Mouse (Mus musculus) adrenal gland, postnatal 25 days (tissue): ENCODE results near the gene Mettl9. TPM values are rescaled to one million over a fixed set of nuclear protein-coding genes. Genes with fewer than 3 reads are reported as not detected.

ENCODE experiments used
- DNase-seq: peaks from one replicate; pipeline ENCODE4 v3.0.0; 2021; ENCODE audit warnings: mixed read lengths
- total RNA-seq: library from RNA; stranded (reverse); gene quantifications from 2 replicates; pipeline ENCODE4 v1.2.3, GENCODE M21; 2021

Mettl9 gene
- total RNA-seq, 1 experiment from 2014 or later: 130 TPM

- DNase-seq: no peak
Measured at GRCm38 (mm10) chr7:121107851-121108250, 73.6 kb downstream of the Mettl9 start.

DNA sequence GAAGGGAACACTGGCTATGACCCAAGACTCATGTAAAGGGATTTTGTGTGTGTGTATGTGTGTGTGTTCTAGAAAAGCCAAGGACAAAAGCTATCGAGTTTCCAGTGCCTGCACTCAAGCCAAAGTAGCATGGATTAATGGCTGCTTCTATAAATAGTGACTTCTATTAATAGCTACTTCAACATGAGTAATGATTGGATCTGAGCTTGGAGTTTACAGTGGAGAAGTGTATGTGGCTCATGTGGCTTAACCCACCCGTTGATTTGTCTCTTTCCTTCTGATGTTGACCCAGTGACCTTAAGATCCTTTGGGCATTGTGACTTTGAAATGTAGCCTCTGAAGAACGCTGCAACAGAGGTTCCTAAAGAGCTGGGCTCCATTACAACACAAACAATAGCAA is 77.1 kb downstream of the Mettl9 start:
- DNase-seq: no peak

DNA sequence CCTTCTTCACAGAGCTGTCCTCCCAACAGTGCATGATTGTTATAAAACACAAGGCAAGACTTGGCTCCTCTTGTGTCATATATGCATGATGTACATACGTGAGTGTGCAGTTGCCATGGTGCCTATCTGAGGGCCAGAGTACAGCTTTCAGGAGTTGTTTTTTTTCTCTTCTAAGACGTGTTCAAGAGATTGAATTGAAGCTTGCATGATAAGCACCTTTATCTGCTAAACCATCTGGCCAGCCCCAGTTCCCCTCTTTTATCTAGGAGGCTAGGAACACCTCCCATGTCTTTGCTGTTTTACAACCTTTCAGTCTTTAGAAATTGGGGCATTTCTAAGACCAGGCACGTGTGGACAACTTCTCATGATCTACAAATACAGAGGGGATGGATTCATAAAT is 77.5 kb downstream of the Mettl9 start:
- no peak for DNase-seq

DNA sequence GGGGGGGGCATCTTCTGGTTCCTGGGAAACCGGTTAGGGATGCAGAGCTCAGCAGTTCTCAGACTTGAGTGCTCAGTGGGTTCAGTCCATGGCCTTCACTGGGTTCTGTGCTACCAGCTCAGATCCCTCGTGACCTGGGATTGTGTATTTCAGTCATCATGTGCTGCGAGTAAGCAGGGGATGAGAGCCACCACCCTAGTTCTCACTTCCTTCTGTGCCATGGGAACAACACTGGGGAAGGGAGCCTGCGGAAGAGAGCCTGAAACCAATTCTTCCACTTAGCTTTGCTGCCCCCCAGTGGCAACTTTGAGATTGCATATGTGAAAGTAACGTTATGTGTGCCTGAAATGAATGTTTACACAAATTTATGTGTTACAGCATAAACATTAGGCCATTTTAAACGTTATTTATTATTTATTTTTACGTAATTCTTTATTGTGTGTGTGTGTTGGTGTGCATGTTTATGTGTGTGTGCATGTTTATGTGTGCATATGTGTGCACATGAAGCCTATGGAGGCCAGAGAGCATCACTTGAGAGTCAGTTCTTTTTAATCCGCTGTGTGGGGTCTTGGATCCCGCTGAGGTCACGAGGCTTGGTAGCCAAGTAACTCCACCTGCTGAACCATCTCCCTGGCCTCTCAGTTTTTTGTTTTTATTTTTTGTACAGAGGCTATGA is 86.0 kb downstream of the Mettl9 start:
- DNase-seq: peak; percentile 81

Other genes starting within 250 kb of the Mettl9 start
- gene Gm5737, start 222.1 kb upstream of the Mettl9 start, total RNA-seq: not detected in 2 replicates
- gene Eef2k, start 191.6 kb upstream of the Mettl9 start, total RNA-seq: 40.4 and 68.2 TPM in 2 replicates
- gene Polr3e, start 116.7 kb upstream of the Mettl9 start, total RNA-seq: 26.5 and 27.5 TPM in 2 replicates
- gene Cdr2, start 52.1 kb upstream of the Mettl9 start, total RNA-seq: 5.9 and 7.0 TPM in 2 replicates
- 0.55 TPM in 1 of 2 replicates, not detected in the other for gene Mfsd13b, start 51.9 kb upstream of the Mettl9 start, total RNA-seq
- gene Igsf6, start 40.1 kb downstream of the Mettl9 start, total RNA-seq: 1.2 and 1.4 TPM in 2 replicates
- gene Otoa, start 47.2 kb downstream of the Mettl9 start, total RNA-seq: 0.86 and 0.88 TPM in 2 replicates